Mouse (Mus musculus): ENCODE data around the gene Pthlh.
"Not testable (repeated sequence)": the region's sequence is repeated elsewhere in the genome, so short reads cannot be mapped to it uniquely, and the experiment has no call there.

Pthlh gene

GRCm38 (mm10) chr6:147263587-147264565 lies at the start of gene Pthlh:
TSS of gene Pthlh (minus strand) at chr6:147264183.
- in situ Hi-C loops (cut with MboI; ENCODE audit: low pct_unique_long_range_greater_than_20kb in 1 of 2, low sequenced_read_pairs in 2 of 2, unreplicated experiment in 1 of 2): no loop called here

- in situ Hi-C loops (cut with MboI; ENCODE audit: low pct_unique_long_range_greater_than_20kb in 1 of 2, low sequenced_read_pairs in 2 of 2, unreplicated experiment in 1 of 2): no loop called here
Observed at GRCm38 (mm10) chr6:147313331-147313730, 49.3 kb upstream of the Pthlh start.

- in situ Hi-C loops (cut with MboI; ENCODE audit: low pct_unique_long_range_greater_than_20kb in 1 of 2, low sequenced_read_pairs in 2 of 2, unreplicated experiment in 1 of 2): no loop called here
Observed at GRCm38 (mm10) chr6:147310435-147310978, 46.5 kb upstream of the Pthlh start.

GRCm38 (mm10) chr6:147310035-147310434 lies 46.1 kb upstream of the Pthlh start:
- in situ Hi-C loops (cut with MboI; ENCODE audit: low pct_unique_long_range_greater_than_20kb in 1 of 2, low sequenced_read_pairs in 2 of 2, unreplicated experiment in 1 of 2): no loop called here

- in situ Hi-C loops (cut with MboI; ENCODE audit: low pct_unique_long_range_greater_than_20kb in 1 of 2, low sequenced_read_pairs in 2 of 2, unreplicated experiment in 1 of 2): not testable (repeated sequence)
Observed at GRCm38 (mm10) chr6:147304236-147304635, 40.3 kb upstream of the Pthlh start.

GRCm38 (mm10) chr6:147299607-147300006 lies 35.6 kb upstream of the Pthlh start:
- in situ Hi-C loops (cut with MboI; ENCODE audit: low pct_unique_long_range_greater_than_20kb in 1 of 2, low sequenced_read_pairs in 2 of 2, unreplicated experiment in 1 of 2): no loop called here

- in situ Hi-C loops (cut with MboI; ENCODE audit: low pct_unique_long_range_greater_than_20kb in 1 of 2, low sequenced_read_pairs in 2 of 2, unreplicated experiment in 1 of 2): no loop called here
Observed at GRCm38 (mm10) chr6:147279309-147279708, 15.3 kb upstream of the Pthlh start.

GRCm38 (mm10) chr6:147268143-147268790 lies 4.3 kb upstream of the Pthlh start:
- in situ Hi-C loops (cut with MboI; ENCODE audit: low pct_unique_long_range_greater_than_20kb in 1 of 2, low sequenced_read_pairs in 2 of 2, unreplicated experiment in 1 of 2): no loop called here

GRCm38 (mm10) chr6:147266466-147266865 lies 2.5 kb upstream of the Pthlh start:
- in situ Hi-C loops (cut with MboI; ENCODE audit: low pct_unique_long_range_greater_than_20kb in 1 of 2, low sequenced_read_pairs in 2 of 2, unreplicated experiment in 1 of 2): no loop called here

GRCm38 (mm10) chr6:147263178-147263577 lies 805 bp downstream of the Pthlh start:
- in situ Hi-C loops (cut with MboI; ENCODE audit: low pct_unique_long_range_greater_than_20kb in 1 of 2, low sequenced_read_pairs in 2 of 2, unreplicated experiment in 1 of 2): no loop called here

GRCm38 (mm10) chr6:147261616-147262015 lies 2.4 kb downstream of the Pthlh start:
- in situ Hi-C loops (cut with MboI; ENCODE audit: low pct_unique_long_range_greater_than_20kb in 1 of 2, low sequenced_read_pairs in 2 of 2, unreplicated experiment in 1 of 2): no loop called here

GRCm38 (mm10) chr6:147260766-147261165 lies 3.2 kb downstream of the Pthlh start:
- in situ Hi-C loops (cut with MboI; ENCODE audit: low pct_unique_long_range_greater_than_20kb in 1 of 2, low sequenced_read_pairs in 2 of 2, unreplicated experiment in 1 of 2): no loop called here

- in situ Hi-C loops (cut with MboI; ENCODE audit: low pct_unique_long_range_greater_than_20kb in 1 of 2, low sequenced_read_pairs in 2 of 2, unreplicated experiment in 1 of 2): loop anchor here in 1 of 2 experiments (25.0 kb wide), 1 partner anchor 235 kb away; no protein-coding TSS in a partner anchor
Observed at GRCm38 (mm10) chr6:147247782-147248181, 16.2 kb downstream of the Pthlh start.

GRCm38 (mm10) chr6:147244294-147244693 lies 19.7 kb downstream of the Pthlh start:
- in situ Hi-C loops (cut with MboI; ENCODE audit: low pct_unique_long_range_greater_than_20kb in 1 of 2, low sequenced_read_pairs in 2 of 2, unreplicated experiment in 1 of 2): loop anchor here in 1 of 2 experiments (25.0 kb wide), 1 partner anchor 232 kb away; no protein-coding TSS in a partner anchor

- in situ Hi-C loops (cut with MboI; ENCODE audit: low pct_unique_long_range_greater_than_20kb in 1 of 2, low sequenced_read_pairs in 2 of 2, unreplicated experiment in 1 of 2): loop anchor here in 1 of 2 experiments (25.0 kb wide), 1 partner anchor 231 kb away; no protein-coding TSS in a partner anchor
Observed at GRCm38 (mm10) chr6:147243655-147244054, 20.3 kb downstream of the Pthlh start.

GRCm38 (mm10) chr6:147241541-147241940 lies 22.4 kb downstream of the Pthlh start:
- in situ Hi-C loops (cut with MboI; ENCODE audit: low pct_unique_long_range_greater_than_20kb in 1 of 2, low sequenced_read_pairs in 2 of 2, unreplicated experiment in 1 of 2): loop anchor here in 1 of 2 experiments (25.0 kb wide), 1 partner anchor 229 kb away; no protein-coding TSS in a partner anchor

- in situ Hi-C loops (cut with MboI; ENCODE audit: low pct_unique_long_range_greater_than_20kb in 1 of 2, low sequenced_read_pairs in 2 of 2, unreplicated experiment in 1 of 2): loop anchor here in 1 of 2 experiments (25.0 kb wide), 1 partner anchor 228 kb away; no protein-coding TSS in a partner anchor
Observed at GRCm38 (mm10) chr6:147240203-147240804, 23.7 kb downstream of the Pthlh start.

- in situ Hi-C loops (cut with MboI; ENCODE audit: low pct_unique_long_range_greater_than_20kb in 1 of 2, low sequenced_read_pairs in 2 of 2, unreplicated experiment in 1 of 2): loop anchor here in 1 of 2 experiments (25.0 kb wide), 1 partner anchor 214 kb away; no protein-coding TSS in a partner anchor
Observed at GRCm38 (mm10) chr6:147226696-147227095, 37.3 kb downstream of the Pthlh start.
